Mouse (Mus musculus) hematopoietic multipotent progenitor cell, adult 10-12 weeks (in vitro differentiated cells): ENCODE results near the gene Cyp26b1. TPM values are rescaled to one million over a fixed set of nuclear protein-coding genes. Genes with fewer than 3 reads are reported as not detected.

Experiments used
- polyA plus RNA-seq: library from polyadenylated mRNA; stranded (reverse); fragments of >175 nt; gene quantifications from 2 replicates; pipeline ENCODE4 v1.2.3, GENCODE M21; 2012; ENCODE audit warnings: low replicate concordance

Gene Cyp26b1
- 0.06 and 0.09 TPM in 2 replicates for polyA plus RNA-seq

DNA sequence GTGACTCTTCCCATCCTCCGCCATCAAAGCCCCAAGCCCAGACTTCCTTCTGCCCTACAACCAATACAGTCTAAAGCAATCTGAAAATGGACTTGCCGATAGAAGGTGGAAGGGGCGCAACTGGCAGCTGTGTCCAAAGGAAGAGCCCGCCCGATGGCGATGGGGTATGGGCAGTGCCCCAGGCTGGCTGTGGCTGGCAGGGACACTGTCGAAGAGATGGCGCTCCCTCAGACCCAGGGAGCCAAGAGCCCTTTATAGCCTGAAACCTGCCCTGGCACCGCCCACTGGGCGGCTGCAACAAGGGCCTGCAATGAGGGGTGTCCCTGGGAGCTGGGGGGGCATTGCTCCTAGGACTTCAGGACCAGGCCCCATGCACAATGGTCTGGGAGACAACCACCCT lies at the start of gene Cyp26b1:
Gene Cyp26b1, minus strand, starts transcription at position 216 of the 400 bp plus-strand sequence.

